Mouse (Mus musculus): Measurements from ENCODE around the gene Xrra1. TPM values are rescaled to one million over a fixed set of nuclear protein-coding genes. Genes with fewer than 3 reads are reported as not detected.

Gene Xrra1
- polyA plus RNA-seq, 1 experiment from 2014 or later: 0.42 TPM

DNA sequence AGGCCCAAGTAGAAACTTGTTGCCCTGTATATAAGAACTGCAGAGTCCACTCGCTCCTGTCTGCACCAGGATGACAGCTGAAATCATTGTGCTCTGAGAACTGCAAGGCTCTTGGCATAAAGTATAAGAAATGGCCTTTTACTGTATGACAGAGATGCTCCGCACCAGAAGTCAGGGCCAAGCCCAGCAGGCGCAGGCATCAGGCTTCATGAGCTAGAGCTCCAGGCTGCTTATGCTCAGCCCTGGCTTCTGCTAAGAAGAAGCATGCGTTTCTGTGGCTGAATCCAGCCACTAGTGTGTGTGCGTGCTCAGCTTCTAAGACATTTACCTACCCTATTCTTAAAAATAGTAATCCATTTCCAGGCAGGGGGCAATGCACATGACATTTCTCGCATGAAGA, 35.6 kb downstream of the Xrra1 start:
- WGBS: 81% methylated on average over 6 of the region's 6 CpGs
- Histone ChIP-seq H3K27ac (replicated peaks; ENCODE audit: low read depth, low read length) (no peak overlapping the region), H3K27me3 (replicated peaks; ENCODE audit: control insufficient read depth, insufficient read depth, low read length) (no peaks in the 10 kb centered on the region), H3K4me3 (ENCODE audit: low read depth, low read length) (no peak overlapping the region), H3K9me3 (ENCODE audit: control insufficient read depth, low read length) (no peaks in the 10 kb centered on the region), H3K36me3 (ENCODE audit: control insufficient read depth, insufficient read depth, low read length) (no peaks in the 10 kb centered on the region), H3K4me2 (ENCODE audit: low read depth, low read length) (no peak overlapping the region), H3K9ac (ENCODE audit: low read depth, low read length) (no peak overlapping the region), H3K4me1 (ENCODE audit: control insufficient read depth, insufficient read depth, low read length) (no peaks in the 10 kb centered on the region)
- DNase-seq (ENCODE audit: low spot score) (no peak), ATAC-seq (ENCODE audit: low read depth) (no peak)

DNA sequence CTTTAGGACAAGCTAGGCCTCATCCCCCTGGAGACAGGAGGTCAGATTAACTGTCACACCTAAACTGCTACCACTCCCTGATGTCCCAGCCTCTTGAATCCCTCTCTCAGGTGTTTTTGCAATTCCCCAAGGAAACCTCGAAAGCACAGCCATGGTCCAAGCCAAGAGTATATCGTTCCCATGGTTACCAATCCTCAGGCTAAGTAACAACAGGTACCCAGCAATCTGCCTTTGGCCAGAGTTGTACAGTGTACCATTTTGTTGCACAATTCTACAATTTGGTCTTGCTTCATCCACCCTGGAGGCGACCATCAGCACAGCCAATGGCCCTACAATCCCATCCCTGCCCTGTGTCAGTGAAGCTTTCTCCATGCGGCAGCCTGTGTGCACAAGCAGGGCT, 38.0 kb downstream of the Xrra1 start:
- Histone ChIP-seq H3K36me3 (ENCODE audit: control insufficient read depth, insufficient read depth, low read length) (no peaks in the 10 kb centered on the region), H3K4me2 (ENCODE audit: low read depth, low read length) (no peak overlapping the region), H3K9ac (ENCODE audit: low read depth, low read length) (no peak overlapping the region), H3K9me3 (ENCODE audit: control insufficient read depth, low read length) (no peaks in the 10 kb centered on the region), H3K27ac (replicated peaks; ENCODE audit: low read depth, low read length) (no peak overlapping the region), H3K4me1 (ENCODE audit: control insufficient read depth, insufficient read depth, low read length) (no peaks in the 10 kb centered on the region), H3K4me3 (ENCODE audit: low read depth, low read length) (no peak overlapping the region), H3K27me3 (replicated peaks; ENCODE audit: control insufficient read depth, insufficient read depth, low read length) (no peaks in the 10 kb centered on the region)
- no peak for ATAC-seq (ENCODE audit: low read depth)
- DNase-seq (ENCODE audit: low spot score): no peak
- 75% methylated on average over 4 of the region's 4 CpGs for WGBS

DNA sequence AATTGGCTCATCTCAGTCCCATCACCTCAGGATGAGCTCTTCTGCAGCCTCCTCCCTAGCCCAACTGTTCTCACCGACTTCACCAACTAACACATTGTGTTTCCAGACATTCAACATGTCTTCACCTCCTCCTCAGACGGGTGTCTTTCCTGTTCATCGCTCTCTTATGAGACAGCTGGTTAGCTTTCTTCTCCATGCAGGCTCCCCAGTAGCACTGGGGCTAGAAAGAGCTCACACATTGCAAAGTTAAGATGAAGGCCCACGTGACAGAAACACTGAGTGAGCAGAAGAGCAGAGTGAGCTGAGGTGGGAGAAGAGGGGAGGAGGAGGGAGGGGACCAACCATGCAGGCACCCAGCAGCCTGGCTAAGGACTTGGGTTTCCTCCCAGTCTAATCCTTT, 43.3 kb downstream of the Xrra1 start:
- ATAC-seq (ENCODE audit: low read depth): no peak
- 0 out of 2 replicates have a peak, but pooled peaks cover 3% of the 10 kb centered on the region for H3K4me1 ChIP-seq (ENCODE audit: control insufficient read depth, insufficient read depth, low read length)
- no peak overlapping the region for H3K4me2 ChIP-seq (ENCODE audit: low read depth, low read length)
- no peaks in the 10 kb centered on the region for H3K36me3 ChIP-seq (ENCODE audit: control insufficient read depth, insufficient read depth, low read length)
- no peak for DNase-seq (ENCODE audit: low spot score)
- no peak overlapping the region for H3K27ac ChIP-seq (replicated peaks; ENCODE audit: low read depth, low read length)
- no peaks in the 10 kb centered on the region for H3K27me3 ChIP-seq (replicated peaks; ENCODE audit: control insufficient read depth, insufficient read depth, low read length)
- no peaks in the 10 kb centered on the region for H3K9me3 ChIP-seq (ENCODE audit: control insufficient read depth, low read length)
- WGBS: 66% methylated on average over 4 of the region's 4 CpGs
- no peak overlapping the region for H3K9ac ChIP-seq (ENCODE audit: low read depth, low read length)
- no peak overlapping the region for H3K4me3 ChIP-seq (ENCODE audit: low read depth, low read length)

DNA sequence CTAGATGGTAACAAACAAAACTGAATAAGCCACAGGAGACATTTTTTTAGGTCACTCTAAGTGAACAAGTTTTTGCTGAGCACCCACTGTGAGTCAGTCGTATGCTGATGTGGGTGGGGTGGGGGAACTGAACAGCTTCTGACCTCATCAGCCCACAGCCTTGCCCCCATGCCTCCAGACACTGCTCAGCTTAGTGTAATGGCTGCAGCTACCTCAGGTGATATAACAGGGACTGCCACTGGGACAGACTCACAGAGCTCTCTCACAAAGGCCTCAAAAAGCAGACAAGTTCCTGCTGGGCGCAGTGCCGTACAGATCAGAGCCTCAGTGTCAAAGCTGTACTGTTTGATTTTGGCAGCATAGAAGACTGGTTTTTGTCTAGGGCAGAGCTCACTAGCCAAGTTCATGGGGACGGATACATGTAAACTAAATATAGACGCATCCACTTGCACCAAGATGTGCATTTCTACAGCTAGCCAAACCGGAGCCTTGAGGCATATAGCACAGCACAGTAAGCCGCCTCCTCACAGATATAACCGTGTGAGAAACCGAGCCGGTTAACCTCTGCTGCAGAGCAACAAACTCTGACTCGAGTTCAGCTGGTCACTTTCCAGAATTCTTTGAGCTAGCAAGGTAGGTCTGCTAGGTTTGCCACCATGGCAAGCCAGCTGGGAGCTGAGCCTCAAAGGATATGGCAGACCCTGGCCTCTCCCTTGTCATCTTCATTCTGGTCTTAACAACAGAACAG, 44.2 kb downstream of the Xrra1 start:
- H3K4me2 ChIP-seq (ENCODE audit: low read depth, low read length): no peak overlapping the region
- ATAC-seq (ENCODE audit: low read depth) (no peak), DNase-seq (ENCODE audit: low spot score) (no peak)
- no peaks in the 10 kb centered on the region for H3K27me3 ChIP-seq (replicated peaks; ENCODE audit: control insufficient read depth, insufficient read depth, low read length)
- H3K9ac ChIP-seq (ENCODE audit: low read depth, low read length): no peak overlapping the region
- no peaks in the 10 kb centered on the region for H3K9me3 ChIP-seq (ENCODE audit: control insufficient read depth, low read length)
- H3K4me3 ChIP-seq (ENCODE audit: low read depth, low read length): no peak overlapping the region
- 65% methylated on average over 11 of the region's 11 CpGs for WGBS
- H3K36me3 ChIP-seq (ENCODE audit: control insufficient read depth, insufficient read depth, low read length): no peaks in the 10 kb centered on the region
- 0 out of 2 replicates have a peak, but pooled peaks cover 3% of the 10 kb centered on the region for H3K4me1 ChIP-seq (ENCODE audit: control insufficient read depth, insufficient read depth, low read length)
- no peak overlapping the region for H3K27ac ChIP-seq (replicated peaks; ENCODE audit: low read depth, low read length)

GRCm38 (mm10) chr7:99904421-99905005, 45.6 kb downstream of the Xrra1 start:
- 0 out of 2 replicates have a peak, but pooled peaks cover 3% of the 10 kb centered on the region for H3K4me1 ChIP-seq (ENCODE audit: control insufficient read depth, insufficient read depth, low read length)
- DNase-seq (ENCODE audit: low spot score): peak; percentile 51
- 45% methylated on average over 3 of the region's 3 CpGs for WGBS
- H3K36me3 ChIP-seq (ENCODE audit: control insufficient read depth, insufficient read depth, low read length): no peaks in the 10 kb centered on the region
- H3K4me2 ChIP-seq (ENCODE audit: low read depth, low read length): no peak overlapping the region
- H3K9me3 ChIP-seq (ENCODE audit: control insufficient read depth, low read length): no peaks in the 10 kb centered on the region
- H3K9ac ChIP-seq (ENCODE audit: low read depth, low read length): no peak overlapping the region
- no peaks in the 10 kb centered on the region for H3K27me3 ChIP-seq (replicated peaks; ENCODE audit: control insufficient read depth, insufficient read depth, low read length)
- no peak overlapping the region for H3K27ac ChIP-seq (replicated peaks; ENCODE audit: low read depth, low read length)
- ATAC-seq (ENCODE audit: low read depth): 0 out of 2 replicates have a peak, but pooled peaks have one; percentile 12
- no peak overlapping the region for H3K4me3 ChIP-seq (ENCODE audit: low read depth, low read length)

DNA sequence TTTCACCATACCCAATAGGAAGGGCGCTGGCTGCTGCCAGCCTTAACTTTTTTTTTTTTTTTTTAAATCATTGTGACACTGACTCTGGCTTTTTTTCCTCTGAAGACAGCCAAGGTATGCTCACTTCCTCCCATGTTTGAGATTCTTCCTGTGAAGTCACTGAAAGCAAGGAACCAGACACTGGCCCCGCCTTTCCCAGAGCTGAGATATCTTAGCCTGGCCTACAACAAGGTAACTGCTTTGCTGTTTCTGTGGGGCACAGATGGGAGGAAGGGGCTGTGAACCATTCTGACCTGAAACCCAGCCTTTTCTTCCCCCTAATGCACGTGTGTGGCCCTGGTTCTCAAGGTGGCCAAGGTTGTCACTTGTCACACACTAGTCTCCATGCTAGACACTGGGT, 47.4 kb downstream of the Xrra1 start:
- Histone ChIP-seq H3K9me3 (ENCODE audit: control insufficient read depth, low read length) (no peaks in the 10 kb centered on the region), H3K4me1 (ENCODE audit: control insufficient read depth, insufficient read depth, low read length) (0 out of 2 replicates have a peak, but pooled peaks cover 3% of the 10 kb centered on the region), H3K9ac (ENCODE audit: low read depth, low read length) (no peak overlapping the region), H3K27me3 (replicated peaks; ENCODE audit: control insufficient read depth, insufficient read depth, low read length) (no peaks in the 10 kb centered on the region), H3K27ac (replicated peaks; ENCODE audit: low read depth, low read length) (no peak overlapping the region), H3K4me3 (ENCODE audit: low read depth, low read length) (no peak overlapping the region), H3K36me3 (ENCODE audit: control insufficient read depth, insufficient read depth, low read length) (no peaks in the 10 kb centered on the region), H3K4me2 (ENCODE audit: low read depth, low read length) (no peak overlapping the region)
- DNase-seq (ENCODE audit: low spot score): no peak
- no peak for ATAC-seq (ENCODE audit: low read depth)
- WGBS: 83% methylated on average over 3 of the region's 3 CpGs

DNA sequence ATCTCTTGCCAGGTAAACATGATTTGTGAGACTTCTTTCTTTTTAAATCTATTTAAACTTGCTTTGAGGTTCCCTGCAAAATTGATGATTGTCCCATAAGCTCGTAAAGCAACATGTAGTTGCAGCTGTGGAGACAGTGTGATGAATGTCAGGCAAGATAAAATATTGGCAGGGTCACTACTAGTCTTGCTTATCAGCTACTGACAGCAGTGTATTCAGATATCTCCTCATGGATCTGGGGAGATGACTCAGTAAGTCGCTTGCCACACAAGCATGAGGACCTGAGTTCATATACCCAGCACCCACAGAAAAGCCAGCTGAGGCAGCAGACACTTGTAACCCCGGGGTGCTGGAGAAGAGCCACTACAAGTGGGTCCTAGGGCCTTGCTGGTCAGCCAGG, 48.5 kb downstream of the Xrra1 start:
- Histone ChIP-seq H3K4me2 (ENCODE audit: low read depth, low read length) (no peak overlapping the region), H3K4me3 (ENCODE audit: low read depth, low read length) (no peak overlapping the region), H3K36me3 (ENCODE audit: control insufficient read depth, insufficient read depth, low read length) (no peaks in the 10 kb centered on the region), H3K4me1 (ENCODE audit: control insufficient read depth, insufficient read depth, low read length) (0 out of 2 replicates have a peak, but pooled peaks cover 1% of the 10 kb centered on the region), H3K9me3 (ENCODE audit: control insufficient read depth, low read length) (no peaks in the 10 kb centered on the region), H3K27ac (replicated peaks; ENCODE audit: low read depth, low read length) (no peak overlapping the region), H3K9ac (ENCODE audit: low read depth, low read length) (no peak overlapping the region), H3K27me3 (replicated peaks; ENCODE audit: control insufficient read depth, insufficient read depth, low read length) (no peaks in the 10 kb centered on the region)
- no peak for ATAC-seq (ENCODE audit: low read depth)
- WGBS: 80% methylated on average over 3 of the region's 3 CpGs
- no peak for DNase-seq (ENCODE audit: low spot score)

GRCm38 (mm10) chr7:99911038-99911437, 52.1 kb downstream of the Xrra1 start:
- no peak overlapping the region for H3K4me3 ChIP-seq (ENCODE audit: low read depth, low read length)
- H3K9ac ChIP-seq (ENCODE audit: low read depth, low read length): no peak overlapping the region
- no peaks in the 10 kb centered on the region for H3K9me3 ChIP-seq (ENCODE audit: control insufficient read depth, low read length)
- H3K36me3 ChIP-seq (ENCODE audit: control insufficient read depth, insufficient read depth, low read length): no peaks in the 10 kb centered on the region
- H3K27me3 ChIP-seq (replicated peaks; ENCODE audit: control insufficient read depth, insufficient read depth, low read length): no peaks in the 10 kb centered on the region
- no peaks in the 10 kb centered on the region for H3K4me1 ChIP-seq (ENCODE audit: control insufficient read depth, insufficient read depth, low read length)
- H3K4me2 ChIP-seq (ENCODE audit: low read depth, low read length): no peak overlapping the region
- ATAC-seq (ENCODE audit: low read depth): no peak
- H3K27ac ChIP-seq (replicated peaks; ENCODE audit: low read depth, low read length): no peak overlapping the region
- DNase-seq (ENCODE audit: low spot score): no peak
- WGBS: 69% methylated on average over 5 of the region's 5 CpGs
